Mouse (Mus musculus) brown adipose tissue, adult 24 weeks (tissue): ENCODE results near the gene Dnmt3c. TPM values are rescaled to one million over a fixed set of nuclear protein-coding genes. Genes with fewer than 3 reads are reported as not detected.

Source experiments
- H3K27ac ChIP-seq: fragments of 200-500 bp; replicated peaks from 2 replicates; pipeline ENCODE4 v1.5.1; 2012; ENCODE audit warnings: low read depth, mild to moderate bottlenecking, low read length
- H3K4me1 ChIP-seq: fragments of 200-500 bp; 2 replicates; pipeline ENCODE4 v1.6.1; 2012; ENCODE audit warnings: low read length, mixed read lengths; ENCODE audit not compliant: control insufficient read depth, insufficient read depth, insufficient read length
- H3K4me3 ChIP-seq: fragments of 200-500 bp; 2 replicates; pipeline ENCODE4 v1.5.1; 2012; ENCODE audit warnings: low read depth, mild to moderate bottlenecking, low read length, moderate library complexity; ENCODE audit not compliant: insufficient read depth
- polyA plus RNA-seq: library from polyadenylated mRNA; stranded (reverse); fragments of >200 nt; gene quantifications from 2 replicates; pipeline ENCODE4 v1.2.4, GENCODE M21; 2012; ENCODE audit not compliant: missing spikeins, insufficient read depth, insufficient read length

Gene Dnmt3c
- polyA plus RNA-seq, 1 experiment = not detected

DNA sequence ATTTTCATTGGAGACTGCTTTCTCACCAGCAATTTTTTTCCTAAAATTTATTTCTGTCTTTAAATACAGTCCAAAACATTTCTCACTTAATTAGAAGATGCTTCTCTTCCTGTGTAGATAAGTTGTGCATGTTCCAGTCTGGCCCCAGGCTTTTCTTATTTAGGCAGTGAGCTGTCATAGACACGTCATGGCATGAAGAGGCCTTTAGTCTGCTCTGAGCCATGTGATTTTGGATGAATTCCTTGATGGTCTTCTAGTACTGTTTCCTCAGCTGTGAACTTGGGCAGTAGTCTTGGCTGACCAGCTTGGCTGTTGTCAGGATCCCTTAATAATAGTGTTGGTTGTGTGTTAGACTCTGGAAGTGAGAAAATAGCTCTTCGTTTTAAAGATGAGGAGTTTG, 53.9 kb downstream of the Dnmt3c start:
- Histone ChIP-seq H3K27ac (peak overlapping the region; percentile 26; the same call in 1 of the 2 replicates), H3K4me1 (peaks cover 13% of the 10 kb centered on the region), H3K4me3 (no peak overlapping the region)

DNA sequence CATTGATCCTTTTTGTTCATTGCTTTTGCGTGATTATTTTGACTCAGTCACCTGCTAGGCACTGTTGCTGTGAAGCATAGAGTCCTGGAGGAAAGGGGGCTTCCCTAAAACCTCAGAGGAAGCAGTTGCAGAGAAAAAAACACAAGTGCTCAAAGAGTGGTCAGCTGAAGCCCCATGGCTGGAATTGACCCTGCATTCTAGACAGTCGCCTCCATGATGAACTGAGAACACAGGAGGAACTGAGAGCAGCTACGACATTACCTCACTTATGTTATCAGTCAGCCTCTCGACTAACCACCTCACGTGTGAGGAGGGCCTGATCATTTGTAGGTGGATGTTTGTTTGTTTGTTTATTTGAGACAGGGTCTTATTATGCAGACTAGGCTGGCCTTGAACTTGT, 65.7 kb downstream of the Dnmt3c start:
- H3K27ac ChIP-seq = no peak overlapping the region
- H3K4me3 ChIP-seq = no peak overlapping the region
- H3K4me1 ChIP-seq = no peaks in the 10 kb centered on the region

DNA sequence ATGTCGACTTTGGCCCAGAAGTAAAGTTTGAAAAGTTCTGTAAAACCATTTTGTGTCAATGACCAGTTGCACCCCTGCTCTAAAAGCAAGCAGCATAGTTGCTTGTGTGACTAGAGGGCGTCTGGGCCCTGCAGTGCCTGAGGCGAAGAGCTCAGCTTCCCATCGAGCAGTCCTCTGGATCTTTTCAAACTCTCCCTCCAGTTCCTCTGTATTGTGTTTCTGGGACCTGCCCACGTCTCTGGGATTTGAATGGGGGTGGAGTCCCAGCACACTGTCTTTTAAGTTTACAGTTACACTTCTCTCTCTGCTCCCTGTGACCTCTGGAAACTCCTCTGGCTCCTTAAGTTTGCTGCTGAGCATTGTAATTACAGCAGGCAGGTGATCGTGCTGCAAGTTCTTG, 71.0 kb downstream of the Dnmt3c start:
- Histone ChIP-seq H3K27ac (no peak overlapping the region), H3K4me3 (no peak overlapping the region), H3K4me1 (0 out of 2 replicates have a peak, but pooled peaks cover 2% of the 10 kb centered on the region)

DNA sequence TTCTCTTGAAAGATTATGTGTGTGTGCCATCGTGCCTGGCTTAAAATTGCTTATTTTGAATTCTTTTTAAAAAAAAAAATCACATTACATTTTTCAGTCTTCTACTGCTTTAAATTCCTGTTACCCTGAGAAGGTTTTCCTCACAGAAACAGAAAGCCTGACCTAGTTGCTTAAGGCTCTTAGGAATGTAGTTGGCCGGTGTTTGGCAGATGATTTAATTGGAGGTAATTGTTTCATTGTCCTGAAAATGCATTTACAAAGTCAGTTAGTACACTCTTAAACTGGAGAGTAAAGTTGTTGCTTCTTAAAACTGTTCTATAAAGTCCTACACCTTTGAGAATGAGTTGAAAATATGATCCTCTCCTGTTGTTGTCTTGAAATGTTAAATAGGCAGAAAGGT, 72.4 kb downstream of the Dnmt3c start:
- no peak overlapping the region for H3K4me3 ChIP-seq
- no peak overlapping the region for H3K27ac ChIP-seq
- H3K4me1 ChIP-seq = 0 out of 2 replicates have a peak, but pooled peaks cover 2% of the 10 kb centered on the region

DNA sequence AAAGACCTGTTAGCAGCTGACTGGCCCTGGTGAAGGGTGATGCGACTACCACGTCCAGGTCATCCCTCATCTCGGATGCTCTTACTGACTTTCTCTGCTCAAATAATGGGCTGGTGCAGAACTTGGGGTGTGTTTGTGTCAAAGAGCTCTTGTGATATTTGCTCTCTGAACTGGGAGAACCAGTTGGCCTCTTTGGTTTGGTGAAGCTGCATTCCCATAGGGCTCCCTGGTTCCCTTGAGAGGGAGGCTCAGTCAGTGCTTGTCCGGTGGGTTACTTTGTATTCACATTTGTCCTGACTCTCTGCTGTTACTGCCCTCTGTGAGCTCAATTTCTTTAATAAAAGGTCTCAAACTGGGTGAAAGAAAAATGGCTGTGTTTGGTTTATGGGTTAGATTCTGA, 76.5 kb downstream of the Dnmt3c start:
- Histone ChIP-seq H3K4me3 (no peak overlapping the region), H3K27ac (no peak overlapping the region), H3K4me1 (0 out of 2 replicates have a peak, but pooled peaks cover 2% of the 10 kb centered on the region)

DNA sequence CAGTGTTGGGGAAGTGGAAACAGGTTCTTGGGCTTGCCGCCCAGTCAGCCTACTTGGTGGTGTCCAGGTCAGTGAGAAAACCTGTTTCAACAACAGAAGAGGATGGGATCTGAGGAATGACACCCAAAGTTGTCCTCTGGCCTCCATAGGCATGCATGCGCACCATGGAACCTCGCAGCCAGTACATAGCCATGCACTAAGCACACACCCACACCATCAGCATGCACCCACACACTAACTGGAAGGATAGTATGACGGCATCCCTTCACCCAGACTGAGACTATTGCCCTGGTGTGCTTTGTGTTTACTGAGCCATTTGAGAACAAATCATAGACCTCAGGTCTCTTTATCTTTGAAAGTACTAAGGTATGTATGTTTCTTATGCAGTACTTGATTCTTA, 79.0 kb downstream of the Dnmt3c start:
- H3K27ac ChIP-seq = no peak overlapping the region
- H3K4me1 ChIP-seq = peaks cover 2% of the 10 kb centered on the region; the same call in 1 of the 2 replicates
- H3K4me3 ChIP-seq = no peak overlapping the region

DNA sequence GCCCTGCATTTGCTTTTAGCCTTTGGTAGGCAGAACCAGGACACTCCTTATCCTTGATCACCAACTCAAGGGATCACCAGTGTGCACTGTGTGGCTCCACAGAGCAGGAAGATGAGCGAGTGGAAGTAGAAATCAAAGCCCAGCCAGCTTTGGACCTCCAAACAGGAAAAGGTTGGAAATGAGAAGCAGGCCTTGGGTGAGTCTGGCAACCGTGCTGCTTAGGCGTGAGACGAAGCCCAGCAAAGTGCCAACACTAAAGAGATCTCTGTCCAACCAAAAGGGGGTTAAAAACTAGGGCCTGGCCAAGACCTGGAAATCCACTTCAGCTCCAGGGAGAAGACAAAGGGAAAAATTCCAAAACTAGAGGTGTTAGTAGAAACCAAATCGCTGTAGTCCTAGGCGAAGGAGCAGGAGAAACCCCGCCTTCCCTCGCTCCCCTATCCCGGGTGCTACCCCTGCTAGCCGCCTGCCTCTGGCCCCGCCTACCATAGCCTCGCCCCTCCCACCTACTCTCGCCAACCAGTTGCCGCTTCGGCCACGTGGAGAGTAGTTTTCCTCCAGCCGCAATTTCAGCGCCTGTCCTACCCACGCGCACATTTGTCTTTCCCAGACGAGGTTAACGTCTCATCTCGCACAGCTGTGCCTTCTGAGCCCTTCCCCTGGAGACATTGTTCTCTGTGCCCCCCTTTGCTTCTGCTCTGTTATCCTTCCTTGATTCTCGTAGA, 82.3 kb downstream of the Dnmt3c start:
- H3K4me1 ChIP-seq = no peaks in the 10 kb centered on the region; the same call in 1 of the 2 replicates
- H3K4me3 ChIP-seq = peak overlapping the region; percentile 48
- no peak overlapping the region for H3K27ac ChIP-seq

Other genes with a start within 250 kb of the Dnmt3c start
- not detected in 2 replicates for gene 4930404H24Rik, start 203.9 kb upstream of the Dnmt3c start, polyA plus RNA-seq
- gene Nol4l, start 166.7 kb upstream of the Dnmt3c start, polyA plus RNA-seq = 3.4 and 7.1 TPM in 2 replicates
- gene Commd7, start 63.9 kb upstream of the Dnmt3c start, polyA plus RNA-seq = 15.4 and 21.2 TPM in 2 replicates
- gene Dnmt3b, start 47.2 kb upstream of the Dnmt3c start, polyA plus RNA-seq = not detected in 2 replicates
- gene Mapre1, start 44.6 kb downstream of the Dnmt3c start, polyA plus RNA-seq = 38.9 and 42.6 TPM in 2 replicates
- 0.63 and 1.5 TPM in 2 replicates for gene Efcab8, start 83.3 kb downstream of the Dnmt3c start, polyA plus RNA-seq
- not detected in 2 replicates for gene Sun5, start 174.4 kb downstream of the Dnmt3c start, polyA plus RNA-seq
- not detected in 2 replicates for gene Bpifb2, start 178.4 kb downstream of the Dnmt3c start, polyA plus RNA-seq
- gene Bpifb6, start 203.7 kb downstream of the Dnmt3c start, polyA plus RNA-seq = not detected in 2 replicates
- gene Bpifb3, start 221.6 kb downstream of the Dnmt3c start, polyA plus RNA-seq = not detected in 2 replicates
- gene Bpifb4, start 241.6 kb downstream of the Dnmt3c start, polyA plus RNA-seq = not detected in 2 replicates